Mouse (Mus musculus): ENCODE measurements at regions not wholly inside any gene's neighbourhood (a gene's known extent, or its start where the extent isn't known, plus 50 kb on each side); places are given as distances from the start of the nearest gene placed in this dataset.

DNA sequence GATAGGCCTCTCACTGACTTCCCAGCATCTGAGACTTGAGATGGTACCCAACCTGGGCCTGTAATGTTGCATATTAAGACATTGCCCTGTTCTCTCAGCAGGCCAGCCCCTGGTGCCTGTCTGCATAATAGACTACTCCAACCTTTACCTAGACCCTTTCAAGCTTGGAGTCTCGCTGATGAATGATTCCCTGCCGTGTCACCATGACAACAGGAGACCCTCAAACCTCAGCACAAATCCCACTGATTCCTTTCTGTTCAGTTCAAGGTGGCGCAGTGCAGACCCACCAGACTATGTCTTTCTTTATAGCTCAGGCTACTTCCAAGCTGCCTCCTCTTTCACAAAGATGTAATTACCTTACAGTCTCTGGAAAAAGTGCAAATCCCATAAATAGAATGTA, 172.0 kb downstream of the Dcdc2c start:
- no peak for TF ChIP-seq POLR2A (IDR thresholded peaks at IDR 0.05; ENCODE audit: low read depth, low read length)
- TF ChIP-seq CTCF (IDR thresholded peaks at IDR 0.05; ENCODE audit: extremely low read depth, insufficient read length, insufficient replicate concordance, low read depth, low read length), result no peak

All from small intestine, adult 2 months (tissue).